Mouse (Mus musculus) right cerebral cortex, postnatal 14 days (tissue): Measurements from ENCODE around the gene Clec9a.

Source experiments
- DNase-seq: peaks from one replicate; pipeline ENCODE4 v3.0.0; 2022

The Clec9a gene

GRCm38 (mm10) chr6:129425812-129426211, 17.1 kb downstream of the Clec9a start:
- no peak for DNase-seq

DNA sequence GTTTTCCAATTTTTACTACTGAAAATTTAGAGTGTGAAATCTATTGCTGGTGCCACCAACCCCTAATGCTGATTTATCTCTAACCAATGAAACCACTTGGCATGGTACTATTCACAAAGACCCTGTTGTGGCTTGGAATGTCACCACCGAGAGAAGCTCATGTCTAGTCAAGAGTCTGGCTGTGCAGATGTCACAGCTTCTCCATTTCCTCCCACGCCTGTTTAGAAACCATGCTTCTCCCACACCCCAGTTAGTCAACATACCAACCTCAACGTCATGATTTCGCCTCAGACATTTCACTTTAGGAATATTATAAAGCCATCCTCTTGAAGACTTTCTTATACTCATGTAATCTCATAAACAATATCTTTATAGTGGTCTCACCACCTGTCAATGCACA, 18.6 kb downstream of the Clec9a start:
- DNase-seq, result no peak

DNA sequence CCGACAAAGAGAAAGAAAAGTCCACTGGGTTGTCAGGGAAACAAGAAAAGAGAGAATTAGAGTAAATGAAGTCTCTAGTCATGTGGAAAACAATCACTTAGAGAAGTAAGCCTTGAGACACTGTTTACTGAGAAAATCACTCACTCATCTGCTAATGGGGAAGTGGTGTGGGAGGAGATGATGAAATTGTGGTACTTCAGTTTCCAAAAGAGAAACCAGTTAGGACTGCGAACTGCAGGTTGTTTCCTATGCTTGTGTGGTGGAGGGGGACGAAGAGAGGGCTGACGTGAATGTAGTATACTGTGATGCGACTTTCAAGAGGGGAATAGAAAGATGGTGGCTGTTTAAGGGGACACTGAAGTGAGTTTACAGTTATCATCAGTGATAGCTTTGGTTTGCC, 25.6 kb downstream of the Clec9a start:
- no peak for DNase-seq

- DNase-seq, result no peak
These were observed 27.4 kb downstream of the Clec9a start for GRCm38 (mm10) chr6:129436025-129436424.

DNA sequence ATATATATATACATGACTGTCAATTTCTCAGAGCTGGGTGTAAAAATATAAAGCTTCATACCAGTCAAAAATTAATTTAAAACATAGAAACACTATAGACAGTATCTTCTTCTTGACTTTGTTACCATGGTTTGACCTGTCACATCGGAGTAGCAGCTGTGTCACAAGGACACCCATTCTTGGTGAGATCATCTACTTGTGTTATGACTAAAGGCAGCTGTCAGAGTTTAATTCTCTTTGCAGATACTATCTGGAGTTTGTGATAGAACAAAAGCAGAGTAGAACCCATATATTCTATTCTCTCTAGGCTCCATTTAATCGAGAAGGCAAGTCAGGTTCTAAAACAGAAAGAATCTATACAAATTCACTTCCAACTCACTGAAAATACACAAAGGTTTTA, 29.4 kb downstream of the Clec9a start:
- DNase-seq, result no peak

GRCm38 (mm10) chr6:129449743-129450142, 41.1 kb downstream of the Clec9a start:
- no peak for DNase-seq

DNA sequence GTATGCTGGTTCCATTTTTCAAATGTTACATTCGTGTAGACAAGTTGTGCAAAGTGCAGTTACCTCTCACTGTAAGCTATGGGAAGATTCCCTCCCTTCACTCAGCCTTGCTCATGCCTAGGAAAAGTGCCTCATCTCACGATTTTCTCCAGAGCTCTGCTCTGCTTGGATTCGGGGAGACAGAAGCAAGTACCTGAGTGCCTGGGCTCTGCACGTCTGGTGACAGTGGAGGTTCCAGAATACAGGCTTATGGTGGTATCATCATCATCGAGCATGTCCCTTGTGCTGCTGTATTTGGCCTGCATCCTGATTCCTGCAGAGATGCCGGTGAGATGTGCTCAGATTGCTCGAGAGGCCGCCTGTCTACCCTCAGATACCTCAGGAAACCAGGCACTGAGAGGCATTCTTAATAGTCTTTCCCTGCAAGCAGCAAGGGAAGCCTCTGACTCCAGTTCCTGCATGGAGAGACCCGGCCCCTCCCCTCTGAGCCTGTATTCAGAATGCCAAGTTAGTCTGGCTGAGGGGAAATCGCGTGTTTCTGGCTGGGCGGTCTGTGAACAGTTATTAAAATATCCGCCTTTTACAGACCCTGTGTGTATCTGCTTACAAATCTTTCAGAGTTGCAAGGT, 42.9 kb downstream of the Clec9a start, which contains the start of gene Clec1a:
Gene Clec1a, minus strand, starts transcription at position 590 of the 629 bp plus-strand sequence.
- peak; percentile 6 for DNase-seq

- DNase-seq, result no peak
These were observed 62.7 kb downstream of the Clec9a start for GRCm38 (mm10) chr6:129471386-129471785.

DNA sequence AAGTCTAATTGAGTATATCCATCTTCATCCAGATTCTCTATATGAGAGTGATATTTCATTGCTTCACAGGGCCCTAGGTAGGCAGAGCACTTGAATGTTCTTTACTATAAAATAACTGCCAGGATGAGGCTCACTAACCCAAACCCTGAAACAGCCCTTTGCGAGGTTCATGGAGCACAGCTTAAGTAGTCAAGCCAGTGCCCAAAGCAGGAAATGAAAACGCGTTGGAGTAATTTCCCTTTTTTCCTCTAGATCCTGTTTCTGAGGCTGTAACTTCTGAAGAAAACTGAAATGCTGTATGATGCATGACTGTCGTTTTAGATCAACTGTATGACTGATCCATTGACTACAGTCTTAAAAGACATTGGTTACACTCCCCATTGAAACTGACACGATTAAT, 64.0 kb downstream of the Clec9a start:
- DNase-seq, result no peak
